Mouse (Mus musculus): ENCODE data around the gene Fam168b. TPM values are rescaled to one million over a fixed set of nuclear protein-coding genes. Genes with fewer than 3 reads are reported as not detected.

Fam168b gene
- polyA plus RNA-seq (2014; fragmentation: Nextera tagmentation; extraction: Ambion mirVana): 134 and 148 TPM in 2 replicates

DNA sequence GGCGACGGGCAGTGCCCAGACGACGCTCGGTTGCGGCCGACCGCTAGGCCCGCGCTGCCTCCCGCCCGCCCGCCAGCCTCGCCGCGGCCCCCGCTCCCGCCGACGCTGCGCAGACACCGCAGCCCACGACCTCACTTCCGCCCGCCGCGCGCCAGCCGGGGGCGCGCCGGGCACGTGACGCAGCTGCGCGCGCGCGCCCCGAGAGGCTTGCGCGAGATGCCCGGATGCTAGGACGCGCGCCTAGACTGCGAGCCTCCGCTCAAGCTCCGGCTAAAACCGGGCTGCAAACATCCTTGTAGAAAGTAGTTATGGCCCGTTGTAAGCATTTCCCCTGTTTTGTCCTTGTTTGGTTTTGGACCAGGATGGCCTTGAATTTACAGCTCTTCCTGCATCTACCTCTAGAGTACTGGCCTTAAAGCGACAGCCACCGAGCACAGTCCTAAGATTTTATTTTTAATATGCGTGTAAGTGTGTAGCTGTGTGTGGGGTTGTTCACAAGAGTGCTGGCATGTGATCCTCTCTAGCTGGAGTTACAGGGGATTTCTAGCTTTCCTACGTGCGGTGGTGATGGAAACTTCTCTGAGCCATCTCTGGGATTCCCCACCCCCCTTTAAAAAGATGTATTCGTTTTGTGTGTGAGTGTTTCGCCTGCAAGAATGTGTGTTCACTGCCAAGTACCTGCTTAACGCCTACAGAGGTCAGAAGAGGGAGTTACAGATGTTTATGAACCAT lies at the start of gene Fam168b:
TSS of gene Fam168b (minus strand) at position 179 of the 732 bp plus-strand sequence.
- WGBS: 2% methylated on average over 39 of the region's 59 CpGs
- no peaks in the 10 kb centered on the region for H3K36me3 ChIP-seq (ENCODE audit: control insufficient read depth, insufficient read depth, low read length)

GRCm38 (mm10) chr1:34892466-34892865 lies 49.6 kb upstream of the Fam168b start:
- H3K27ac ChIP-seq (ENCODE audit: low read depth, low read length): no peak overlapping the region
- H3K9me3 ChIP-seq (ENCODE audit: control insufficient read depth, low read length): no peaks in the 10 kb centered on the region
- no peak overlapping the region for H3K4me3 ChIP-seq (ENCODE audit: low read depth, low read length)
- no peak for ATAC-seq (ENCODE audit: insufficient read depth, low FRiP score, low TSS enrichment)
- no peak overlapping the region for H3K4me2 ChIP-seq (ENCODE audit: low read depth)
- no peaks in the 10 kb centered on the region for H3K27me3 ChIP-seq (ENCODE audit: control insufficient read depth, insufficient read depth, low read length)
- no peak for DNase-seq (ENCODE audit: low spot score)
- no peaks in the 10 kb centered on the region for H3K4me1 ChIP-seq (ENCODE audit: control insufficient read depth, insufficient read depth, low read length)
- no peaks in the 10 kb centered on the region for H3K36me3 ChIP-seq (ENCODE audit: control insufficient read depth, insufficient read depth, low read length)
- no peak overlapping the region for H3K9ac ChIP-seq (ENCODE audit: low read length)
- WGBS: 71% methylated on average over 3 of the region's 3 CpGs

More for the DNA sequence above, at the start of gene Fam168b:
- ATAC-seq (ENCODE audit: insufficient read depth, low FRiP score, low TSS enrichment) (peak; percentile 88), DNase-seq (ENCODE audit: low spot score) (peak; percentile 94)
- H3K27me3 ChIP-seq (ENCODE audit: control insufficient read depth, insufficient read depth, low read length): no peaks in the 10 kb centered on the region
- H3K9ac ChIP-seq (ENCODE audit: low read length): peak within 1 kb of the TSS; percentile 82
- H3K4me1 ChIP-seq (ENCODE audit: control insufficient read depth, insufficient read depth, low read length): peaks cover 19% of the 10 kb centered on the region; the same call in 1 of the 2 replicates
- H3K4me2 ChIP-seq (ENCODE audit: low read depth): peak within 1 kb of the TSS; percentile 96
- H3K27ac ChIP-seq (ENCODE audit: low read depth, low read length): peak within 1 kb of the TSS; percentile 88
- H3K4me3 ChIP-seq (ENCODE audit: low read depth, low read length): peak within 1 kb of the TSS; percentile 73
- no peaks in the 10 kb centered on the region for H3K9me3 ChIP-seq (ENCODE audit: control insufficient read depth, low read length)

DNA sequence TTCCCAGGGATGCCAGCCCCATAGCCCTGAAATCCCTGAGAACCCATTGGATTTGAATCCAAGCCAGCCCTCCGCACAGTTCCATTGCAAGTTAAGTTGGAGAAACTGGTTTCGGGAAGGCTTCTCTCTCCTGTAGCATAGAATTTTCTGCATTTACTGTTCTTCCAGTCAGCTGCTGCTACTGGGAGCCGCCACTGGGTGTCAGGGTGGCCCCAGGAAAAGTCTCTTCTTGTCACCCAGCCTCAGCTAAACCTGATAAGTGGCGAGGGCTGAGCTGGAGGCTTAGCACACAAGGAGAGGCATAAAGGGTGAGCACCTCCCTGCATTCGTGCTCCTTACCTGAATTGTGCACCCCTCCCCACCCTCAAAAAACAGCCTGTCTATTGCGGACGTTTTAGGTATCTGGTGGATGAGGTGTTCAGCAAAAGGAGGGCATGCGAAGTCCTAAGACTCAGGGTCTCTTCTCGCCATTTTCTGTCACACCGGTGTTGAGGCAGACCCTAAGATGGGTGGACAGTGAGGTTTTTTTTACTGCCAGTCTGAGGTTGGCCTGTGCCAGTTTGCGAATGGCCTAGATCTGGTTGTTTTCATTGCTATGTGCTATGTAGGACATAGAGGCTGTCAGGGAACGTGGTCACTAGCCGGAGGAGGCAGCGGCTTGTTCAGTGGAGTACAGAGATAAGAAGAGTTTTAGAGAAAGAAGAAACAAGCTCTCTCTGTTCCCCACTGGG lies 48.9 kb upstream of the Fam168b start:
- no peaks in the 10 kb centered on the region for H3K36me3 ChIP-seq (ENCODE audit: control insufficient read depth, insufficient read depth, low read length)
- DNase-seq (ENCODE audit: low spot score) (peak; percentile 66), ATAC-seq (ENCODE audit: insufficient read depth, low FRiP score, low TSS enrichment) (peak; percentile 65)
- H3K27me3 ChIP-seq (ENCODE audit: control insufficient read depth, insufficient read depth, low read length): no peaks in the 10 kb centered on the region
- no peak overlapping the region for H3K4me2 ChIP-seq (ENCODE audit: low read depth)
- no peaks in the 10 kb centered on the region for H3K9me3 ChIP-seq (ENCODE audit: control insufficient read depth, low read length)
- H3K4me1 ChIP-seq (ENCODE audit: control insufficient read depth, insufficient read depth, low read length): no peaks in the 10 kb centered on the region
- no peak overlapping the region for H3K4me3 ChIP-seq (ENCODE audit: low read depth, low read length)
- H3K9ac ChIP-seq (ENCODE audit: low read length): no peak overlapping the region
- 59% methylated on average over 14 of the region's 14 CpGs for WGBS
- H3K27ac ChIP-seq (ENCODE audit: low read depth, low read length): no peak overlapping the region

GRCm38 (mm10) chr1:34883776-34884175 lies 40.9 kb upstream of the Fam168b start:
- H3K36me3 ChIP-seq (ENCODE audit: control insufficient read depth, insufficient read depth, low read length): no peaks in the 10 kb centered on the region
- H3K9me3 ChIP-seq (ENCODE audit: control insufficient read depth, low read length): no peaks in the 10 kb centered on the region
- ATAC-seq (ENCODE audit: insufficient read depth, low FRiP score, low TSS enrichment) (no peak), DNase-seq (ENCODE audit: low spot score) (no peak)
- no peaks in the 10 kb centered on the region for H3K4me1 ChIP-seq (ENCODE audit: control insufficient read depth, insufficient read depth, low read length)
- no peak overlapping the region for H3K27ac ChIP-seq (ENCODE audit: low read depth, low read length)
- no peak overlapping the region for H3K9ac ChIP-seq (ENCODE audit: low read length)
- H3K4me2 ChIP-seq (ENCODE audit: low read depth): no peak overlapping the region
- H3K27me3 ChIP-seq (ENCODE audit: control insufficient read depth, insufficient read depth, low read length): no peaks in the 10 kb centered on the region
- H3K4me3 ChIP-seq (ENCODE audit: low read depth, low read length): no peak overlapping the region

GRCm38 (mm10) chr1:34879611-34880010 lies 36.7 kb upstream of the Fam168b start:
- H3K4me3 ChIP-seq (ENCODE audit: low read depth, low read length): no peak overlapping the region
- H3K27ac ChIP-seq (ENCODE audit: low read depth, low read length): no peak overlapping the region
- DNase-seq (ENCODE audit: low spot score) (no peak), ATAC-seq (ENCODE audit: insufficient read depth, low FRiP score, low TSS enrichment) (no peak)
- no peaks in the 10 kb centered on the region for H3K9me3 ChIP-seq (ENCODE audit: control insufficient read depth, low read length)
- H3K27me3 ChIP-seq (ENCODE audit: control insufficient read depth, insufficient read depth, low read length): no peaks in the 10 kb centered on the region
- no peak overlapping the region for H3K9ac ChIP-seq (ENCODE audit: low read length)
- H3K4me2 ChIP-seq (ENCODE audit: low read depth): no peak overlapping the region
- no peaks in the 10 kb centered on the region for H3K4me1 ChIP-seq (ENCODE audit: control insufficient read depth, insufficient read depth, low read length)
- WGBS: 87% methylated on average over 6 of the region's 6 CpGs
- H3K36me3 ChIP-seq (ENCODE audit: control insufficient read depth, insufficient read depth, low read length): no peaks in the 10 kb centered on the region

- ATAC-seq (ENCODE audit: insufficient read depth, low FRiP score, low TSS enrichment) (no peak), DNase-seq (ENCODE audit: low spot score) (no peak)
- Histone ChIP-seq H3K4me3 (ENCODE audit: low read depth, low read length) (no peak overlapping the region), H3K27me3 (ENCODE audit: control insufficient read depth, insufficient read depth, low read length) (no peaks in the 10 kb centered on the region), H3K9ac (ENCODE audit: low read length) (no peak overlapping the region), H3K9me3 (ENCODE audit: control insufficient read depth, low read length) (no peaks in the 10 kb centered on the region), H3K4me1 (ENCODE audit: control insufficient read depth, insufficient read depth, low read length) (no peaks in the 10 kb centered on the region), H3K36me3 (ENCODE audit: control insufficient read depth, insufficient read depth, low read length) (no peaks in the 10 kb centered on the region), H3K4me2 (ENCODE audit: low read depth) (no peak overlapping the region), H3K27ac (ENCODE audit: low read depth, low read length) (no peak overlapping the region)
- WGBS: 90% methylated on average over 5 of the region's 5 CpGs
These were observed 30.7 kb upstream of the Fam168b start for GRCm38 (mm10) chr1:34873551-34873950.

GRCm38 (mm10) chr1:34871170-34871569 lies 28.3 kb upstream of the Fam168b start:
- no peak for DNase-seq (ENCODE audit: low spot score)
- Histone ChIP-seq H3K4me3 (ENCODE audit: low read depth, low read length) (no peak overlapping the region), H3K27ac (ENCODE audit: low read depth, low read length) (no peak overlapping the region), H3K27me3 (ENCODE audit: control insufficient read depth, insufficient read depth, low read length) (no peaks in the 10 kb centered on the region), H3K4me1 (ENCODE audit: control insufficient read depth, insufficient read depth, low read length) (no peaks in the 10 kb centered on the region), H3K9ac (ENCODE audit: low read length) (no peak overlapping the region), H3K9me3 (ENCODE audit: control insufficient read depth, low read length) (no peaks in the 10 kb centered on the region), H3K4me2 (ENCODE audit: low read depth) (no peak overlapping the region), H3K36me3 (ENCODE audit: control insufficient read depth, insufficient read depth, low read length) (no peaks in the 10 kb centered on the region)
- ATAC-seq (ENCODE audit: insufficient read depth, low FRiP score, low TSS enrichment): no peak
- WGBS: 94% methylated on average over 9 of the region's 9 CpGs

- H3K4me3 ChIP-seq (ENCODE audit: low read depth, low read length): no peak overlapping the region
- no peaks in the 10 kb centered on the region for H3K4me1 ChIP-seq (ENCODE audit: control insufficient read depth, insufficient read depth, low read length)
- no peaks in the 10 kb centered on the region for H3K9me3 ChIP-seq (ENCODE audit: control insufficient read depth, low read length)
- 94% methylated on average over 16 of the region's 16 CpGs for WGBS
- H3K9ac ChIP-seq (ENCODE audit: low read length): no peak overlapping the region
- H3K27me3 ChIP-seq (ENCODE audit: control insufficient read depth, insufficient read depth, low read length): no peaks in the 10 kb centered on the region
- H3K4me2 ChIP-seq (ENCODE audit: low read depth): no peak overlapping the region
- DNase-seq (ENCODE audit: low spot score) (no peak), ATAC-seq (ENCODE audit: insufficient read depth, low FRiP score, low TSS enrichment) (no peak)
- H3K27ac ChIP-seq (ENCODE audit: low read depth, low read length): no peak overlapping the region
- no peaks in the 10 kb centered on the region for H3K36me3 ChIP-seq (ENCODE audit: control insufficient read depth, insufficient read depth, low read length)
These were observed 26.4 kb upstream of the Fam168b start for GRCm38 (mm10) chr1:34869231-34869630.

- Histone ChIP-seq H3K9ac (ENCODE audit: low read length) (no peak overlapping the region), H3K4me1 (ENCODE audit: control insufficient read depth, insufficient read depth, low read length) (no peaks in the 10 kb centered on the region), H3K27ac (ENCODE audit: low read depth, low read length) (no peak overlapping the region), H3K36me3 (ENCODE audit: control insufficient read depth, insufficient read depth, low read length) (no peaks in the 10 kb centered on the region), H3K4me3 (ENCODE audit: low read depth, low read length) (no peak overlapping the region), H3K4me2 (ENCODE audit: low read depth) (no peak overlapping the region), H3K27me3 (ENCODE audit: control insufficient read depth, insufficient read depth, low read length) (no peaks in the 10 kb centered on the region), H3K9me3 (ENCODE audit: control insufficient read depth, low read length) (no peaks in the 10 kb centered on the region)
- ATAC-seq (ENCODE audit: insufficient read depth, low FRiP score, low TSS enrichment): no peak
- no peak for DNase-seq (ENCODE audit: low spot score)
- WGBS: 88% methylated on average over 8 of the region's 8 CpGs
These were observed 25.5 kb upstream of the Fam168b start for GRCm38 (mm10) chr1:34868391-34868790.

Measured in neural tube, embryonic 11.5 days (tissue).